Mouse (Mus musculus) liver, embryonic 14.5 days (tissue): Measurements from ENCODE around the gene Pygo2.

Source experiments
- CTCF ChIP-seq: IDR thresholded peaks from 2 replicates; pipeline ENCODE4 v1.5.1; 2016; ENCODE audit warnings: antibody characterized with exemption, low read depth, control low read depth
- EP300 ChIP-seq: IDR thresholded peaks from 2 replicates; pipeline ENCODE4 v1.6.1; 2016; ENCODE audit warnings: antibody characterized with exemption, low read depth

GRCm38 (mm10) chr3:89434532-89434931 lies 4.5 kb downstream of the Pygo2 start:
- no peak for TF ChIP-seq EP300
- TF ChIP-seq CTCF: no peak
